Mouse (Mus musculus) spleen, postnatal 14 days (tissue): ENCODE data around the gene Gm43191.

Source experiments
- DNase-seq, 2 experiments: peaks; one replicate each; pipeline ENCODE4 v3.0.0; 2021 to 2022; ENCODE audit warnings: low spot score in 2 of 2

Gm43191 gene

GRCm38 (mm10) chr3:116622641-116623040 lies 58.4 kb downstream of the Gm43191 start:
- no peak for DNase-seq

DNA sequence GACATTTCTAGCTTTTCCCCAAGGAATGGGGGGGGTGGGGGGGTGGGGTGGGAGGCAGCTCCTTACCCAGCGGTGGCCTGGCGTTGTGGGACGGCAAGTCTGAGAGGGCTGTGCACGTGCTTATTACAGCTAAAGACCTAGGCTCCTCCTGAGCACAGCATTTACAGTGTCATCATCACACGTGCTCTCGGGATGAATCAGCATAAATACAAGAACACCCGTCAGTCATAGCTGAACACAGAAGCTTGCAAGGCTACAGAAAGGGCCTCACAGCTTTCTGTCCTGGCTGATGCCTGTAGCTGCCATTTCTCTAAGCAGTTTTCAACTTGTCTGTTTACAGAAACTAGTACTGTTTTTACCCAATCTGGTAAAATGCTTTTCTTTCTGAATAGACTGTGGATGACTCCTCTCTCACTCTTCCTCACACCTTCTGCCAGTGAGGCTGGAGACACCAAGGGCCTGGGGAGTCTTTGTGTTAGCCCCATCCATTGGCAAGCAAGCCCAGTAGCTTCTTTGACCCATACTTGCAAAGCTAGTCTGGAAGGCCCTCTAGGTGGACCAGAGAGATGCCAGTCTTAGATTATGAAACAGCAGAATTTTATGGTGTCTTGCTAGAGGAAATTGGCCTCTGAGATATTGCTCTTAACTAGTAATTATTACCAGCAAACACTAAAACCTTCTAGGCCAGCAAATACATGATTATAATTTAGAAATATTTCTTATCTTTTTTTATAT lies 60.3 kb downstream of the Gm43191 start:
- DNase-seq: no peak

- no peak for DNase-seq
Measured at GRCm38 (mm10) chr3:116618855-116619254, 62.2 kb downstream of the Gm43191 start.

DNA sequence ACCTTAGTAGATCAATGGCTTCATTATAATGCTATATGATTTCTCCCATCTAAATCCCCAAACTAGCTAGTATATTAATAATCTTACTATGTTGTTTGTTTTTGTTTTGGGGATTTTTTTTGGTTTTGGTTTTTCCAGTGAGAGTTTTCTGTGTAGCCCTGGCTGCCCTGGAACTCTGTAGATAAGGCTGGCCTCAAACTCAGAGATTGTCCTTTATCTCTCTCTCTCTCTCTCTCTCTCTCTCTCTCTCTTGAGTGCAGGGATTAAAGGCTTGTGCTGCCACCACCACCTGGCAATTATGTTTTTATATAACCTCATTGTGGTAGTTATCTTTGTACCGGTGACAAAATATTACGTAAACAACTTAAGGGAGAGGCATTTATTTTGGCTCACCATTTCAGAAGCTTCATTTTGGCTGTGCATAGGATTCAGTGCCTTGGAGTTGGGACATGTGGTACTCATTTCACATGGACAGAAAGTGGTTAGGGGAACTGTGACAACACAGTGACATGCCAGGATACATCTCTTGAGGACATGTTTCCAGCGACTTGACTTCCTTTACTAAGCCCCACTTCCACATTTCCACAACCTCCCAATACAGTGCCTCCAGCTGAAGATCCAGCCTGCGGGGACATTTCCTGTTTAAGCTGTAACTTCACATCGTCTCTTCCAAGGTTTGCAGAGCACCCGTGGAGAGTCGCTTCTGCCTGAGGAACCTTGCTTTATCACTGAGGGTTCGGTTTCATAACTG lies 65.6 kb downstream of the Gm43191 start:
- no peak for DNase-seq

DNA sequence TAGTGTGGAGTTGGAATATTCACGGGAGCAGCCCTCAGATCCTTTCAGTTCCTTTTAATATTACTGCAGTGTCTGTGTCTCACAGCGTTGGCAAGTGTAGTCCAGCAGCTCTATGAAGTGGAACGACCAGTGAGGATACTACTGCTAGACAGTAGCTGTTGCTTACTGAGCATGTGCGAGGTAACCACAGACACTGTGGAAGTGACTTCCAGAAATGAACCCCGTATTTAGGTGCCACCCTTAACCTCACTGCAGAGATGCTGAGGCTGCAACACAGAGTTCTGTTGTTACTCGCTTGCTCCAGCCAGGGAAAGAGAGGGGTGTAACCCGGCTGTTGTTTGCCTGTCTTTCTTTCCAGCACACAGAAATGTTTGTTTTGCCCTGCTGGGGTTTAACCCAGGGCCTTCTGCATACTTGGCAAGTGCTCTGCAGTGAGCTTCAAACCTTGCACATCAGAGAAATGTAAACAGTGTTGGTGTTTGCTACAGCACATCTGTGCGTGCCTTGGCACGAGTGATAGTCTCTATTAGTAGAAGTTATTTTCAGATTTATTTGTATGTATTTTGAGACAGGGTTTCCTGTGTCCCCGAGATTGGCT lies 66.7 kb downstream of the Gm43191 start, which contains the start of gene Trmt13:
TSS of gene Trmt13 (minus strand) at position 293 of the 598 bp plus-strand sequence.
- DNase-seq: no peak

DNA sequence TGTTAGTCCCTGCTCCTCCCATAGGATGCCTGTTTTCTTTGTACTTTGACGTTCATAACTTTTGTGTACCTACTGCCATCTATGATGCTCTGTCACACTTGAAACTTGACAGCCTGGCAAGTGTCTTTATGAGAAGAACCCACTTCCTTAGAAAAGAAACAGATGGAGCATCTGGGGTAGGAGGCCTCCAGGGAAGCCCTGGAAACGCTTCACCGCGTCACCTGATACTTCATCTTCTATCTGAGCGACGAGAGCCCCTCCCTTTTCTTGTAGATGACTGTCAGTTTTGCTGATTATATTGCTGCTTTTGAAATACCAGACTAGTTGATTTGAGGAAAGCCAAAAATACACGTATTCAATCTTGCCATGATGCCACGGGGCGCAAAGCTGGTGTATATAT lies 76.5 kb downstream of the Gm43191 start:
- DNase-seq: no peak

DNA sequence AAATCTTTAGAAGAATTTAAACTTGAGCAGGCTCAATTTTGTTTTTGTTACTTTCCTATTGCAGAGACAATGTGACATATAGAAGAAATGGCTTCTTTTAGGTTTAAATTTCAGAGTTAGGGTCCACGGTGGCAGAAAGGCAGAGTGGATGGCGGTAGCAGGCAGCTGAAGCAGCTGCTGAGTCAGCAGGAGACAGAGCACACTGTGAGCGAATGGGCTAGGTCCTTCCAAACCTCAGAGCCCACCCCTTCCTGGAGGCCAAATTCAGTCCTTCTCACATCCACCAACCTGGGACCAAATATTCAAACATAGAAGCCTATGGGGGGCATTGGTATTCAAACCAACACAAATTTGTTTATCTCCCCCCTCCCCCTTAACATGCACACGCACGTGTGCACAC lies 79.3 kb downstream of the Gm43191 start:
- no peak for DNase-seq

DNA sequence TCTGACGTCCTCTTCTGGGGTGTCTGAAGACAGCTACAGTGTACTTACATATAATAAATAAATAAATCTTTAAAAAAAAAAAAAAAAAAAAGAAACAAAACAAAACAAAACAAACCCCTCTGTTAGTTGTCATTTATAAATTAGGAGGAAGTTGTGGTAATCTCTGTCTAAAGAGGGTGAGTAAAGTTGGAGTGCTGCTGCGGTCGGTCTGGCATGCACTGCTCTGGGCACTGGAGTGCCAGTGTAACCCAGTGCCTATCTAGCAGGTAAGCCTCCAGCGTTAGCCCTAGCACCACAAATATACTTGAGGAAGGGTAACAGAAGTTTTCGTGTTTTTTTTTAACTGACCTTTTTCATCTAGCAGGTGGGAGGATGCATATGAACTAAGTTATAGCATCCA lies 80.1 kb downstream of the Gm43191 start:
- no peak for DNase-seq

DNA sequence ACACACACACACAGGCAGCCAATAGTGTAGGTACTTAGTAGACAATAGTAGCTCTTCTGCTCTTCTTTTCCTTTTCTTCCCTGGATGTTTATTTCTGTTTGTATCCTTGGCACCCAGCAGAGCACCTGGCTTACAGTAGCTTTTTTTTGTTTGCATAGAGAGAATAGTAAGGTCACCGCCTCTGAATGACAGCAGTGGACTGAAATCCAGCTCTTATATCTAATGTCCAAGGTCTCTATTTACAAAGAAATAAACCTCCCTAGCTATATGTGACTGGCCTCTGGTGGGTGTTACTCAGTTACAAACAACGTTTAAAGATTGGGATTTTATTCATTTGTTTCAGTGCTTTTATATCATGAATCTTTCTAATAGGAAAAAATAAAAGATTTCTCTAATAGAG lies 81.4 kb downstream of the Gm43191 start:
- no peak for DNase-seq

DNA sequence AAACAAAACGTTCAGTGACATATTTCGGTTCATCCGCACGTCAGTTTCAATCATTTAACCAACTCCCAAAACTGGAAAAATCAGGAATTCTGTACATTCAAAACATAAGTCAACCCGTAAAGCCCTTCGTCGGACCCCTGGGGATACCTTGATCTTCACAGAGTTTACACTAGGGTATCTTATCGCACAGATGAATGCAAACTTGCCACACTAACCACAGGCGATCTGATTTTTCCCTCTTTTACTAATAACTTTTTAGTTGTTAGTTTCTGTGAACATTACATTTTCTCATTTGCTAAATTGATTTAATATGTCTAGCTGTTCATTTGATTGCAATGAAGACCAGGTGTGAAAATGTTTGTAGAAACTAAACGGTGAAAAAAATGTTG lies 85.5 kb downstream of the Gm43191 start:
- no peak for DNase-seq

DNA sequence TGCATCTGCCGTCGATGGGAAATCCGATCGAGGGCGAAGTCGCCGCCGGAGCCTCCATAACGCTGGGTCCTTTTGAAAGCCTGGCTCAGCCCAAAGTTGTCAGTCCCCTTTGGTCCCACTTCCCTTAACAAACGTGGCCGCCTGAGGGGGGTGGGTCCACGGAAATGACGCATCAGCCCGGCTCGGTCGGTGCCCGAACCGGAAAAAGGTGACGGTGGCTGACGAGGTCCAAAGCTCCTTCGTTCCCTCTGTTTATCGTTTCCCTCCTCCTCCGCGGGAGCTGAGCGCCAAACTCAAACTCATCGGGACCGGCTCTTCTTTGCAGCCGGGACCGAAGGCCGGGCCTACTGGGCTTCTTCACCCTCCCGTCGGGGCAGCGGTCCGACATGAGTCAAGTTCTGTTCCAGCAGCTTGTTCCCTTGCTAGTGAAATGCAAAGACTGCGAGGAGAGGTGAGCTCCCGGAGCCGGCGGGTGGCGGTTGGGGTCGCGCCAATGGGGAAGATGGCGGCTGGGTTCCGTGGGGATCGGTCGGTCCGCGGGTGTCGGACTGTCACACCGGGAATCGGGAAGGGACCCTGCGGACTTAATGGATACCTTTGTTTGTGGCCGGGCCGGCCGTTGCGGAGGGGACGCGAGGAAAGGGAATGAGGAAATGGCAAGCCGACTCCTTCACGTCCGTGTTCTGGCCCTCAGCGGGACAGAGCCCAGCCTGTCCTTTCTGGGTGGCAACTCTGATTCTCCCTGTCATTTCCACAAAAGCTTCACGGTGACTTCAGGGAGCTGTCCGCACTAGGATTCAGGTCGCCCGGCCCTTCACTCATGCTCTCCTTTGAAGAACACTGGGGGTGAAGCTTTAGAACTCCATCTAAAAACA lies 86.1 kb downstream of the Gm43191 start, which contains the start of gene Sass6:
TSS of gene Sass6 (plus strand) at position 255 of the 875 bp plus-strand sequence.
- peak; percentile 96 to 97 for DNase-seq

- DNase-seq: peak in 1 of 2 experiments; percentile 11
Measured at GRCm38 (mm10) chr3:116594076-116594727, 86.9 kb downstream of the Gm43191 start.
